Mouse (Mus musculus) forebrain, embryonic 15.5 days (tissue): Measurements from ENCODE around the gene Pdlim7. TPM values are rescaled to one million over a fixed set of nuclear protein-coding genes. Genes with fewer than 3 reads are reported as not detected.

Experiments
- ATAC-seq: fragments of 200-750 bp; cut with Nextera tagmentation; replicated peaks from 2 replicates; pipeline ENCODE4 v1.8.0; 2017; ENCODE audit warnings: mild to moderate bottlenecking, moderate TSS enrichment, moderate library complexity
- H3K27ac ChIP-seq: fragments of 300-500 bp; sonication (generic); replicated peaks from 2 replicates; pipeline ENCODE4 v1.5.1; 2015; ENCODE audit warnings: mild to moderate bottlenecking, inconsistent platforms
- H3K27me3 ChIP-seq: fragments of 300-500 bp; sonication (generic); 2 replicates; pipeline ENCODE4 v1.6.1; 2015; ENCODE audit warnings: inconsistent platforms
- H3K36me3 ChIP-seq: fragments of 300-500 bp; sonication (generic); 2 replicates; pipeline ENCODE4 v1.6.1; 2015; ENCODE audit warnings: mild to moderate bottlenecking, inconsistent platforms
- H3K4me1 ChIP-seq: fragments of 300-500 bp; sonication (generic); 2 replicates; pipeline ENCODE4 v1.6.1; 2015; ENCODE audit warnings: inconsistent platforms
- H3K4me2 ChIP-seq: fragments of 300-500 bp; sonication (generic); replicated peaks from 2 replicates; pipeline ENCODE4 v1.6.1; 2015; ENCODE audit warnings: mild to moderate bottlenecking, inconsistent platforms
- H3K4me3 ChIP-seq: fragments of 300-500 bp; sonication (generic); 2 replicates; pipeline ENCODE4 v1.5.1; 2015; ENCODE audit warnings: mild to moderate bottlenecking, inconsistent platforms
- H3K9ac ChIP-seq: fragments of 300-500 bp; sonication (generic); replicated peaks from 2 replicates; pipeline ENCODE4 v1.6.1; 2015; ENCODE audit warnings: mild to moderate bottlenecking, inconsistent platforms
- H3K9me3 ChIP-seq: fragments of 300-500 bp; sonication (generic); 2 replicates; pipeline ENCODE4 v1.6.1; 2016; ENCODE audit warnings: inconsistent platforms
- WGBS: fragments of 180-500 bp; shearing (Covaris S2); methylation state at CpG from one replicate; pipeline ENCODE4 v1.1.7; 2015; ENCODE audit warnings: mixed read lengths; 5-methylcytosine and 5-hydroxymethylcytosine counted together
- polyA plus RNA-seq: library from polyadenylated mRNA; unstranded; fragments of >200 nt; fragmentation: Nextera tagmentation; extraction: Ambion mirVana; gene quantifications from 2 replicates; pipeline ENCODE4 v1.2.1, GENCODE M21; 2015

Pdlim7 gene
- polyA plus RNA-seq, 1 experiment from 2014 or later: 138 TPM

- H3K4me3 ChIP-seq: peak overlapping the region; percentile 99
- 93% methylated on average over 15 of the region's 15 CpGs for WGBS
- H3K4me2 ChIP-seq: peak overlapping the region; percentile 94
- no peak overlapping the region for H3K27ac ChIP-seq
- peaks cover 22% of the 10 kb centered on the region for H3K4me1 ChIP-seq
- peak overlapping the region; percentile 91; the same call in 1 of the 2 replicates for H3K9ac ChIP-seq
- no peaks in the 10 kb centered on the region for H3K27me3 ChIP-seq
- no peaks in the 10 kb centered on the region for H3K9me3 ChIP-seq
- H3K36me3 ChIP-seq: peaks cover 73% of the 10 kb centered on the region
- ATAC-seq: no peak
Observed at GRCm38 (mm10) chr13:55535191-55535590, 21.7 kb upstream of the Pdlim7 start.

GRCm38 (mm10) chr13:55529198-55529915, 15.9 kb upstream of the Pdlim7 start, which contains the start of gene Dok3:
Dok3 (minus strand) TSS chr13:55529296.
- Histone ChIP-seq H3K27ac (no peak within 1 kb of the TSS), H3K4me3 (no peak within 1 kb of the TSS), H3K4me2 (no peak within 1 kb of the TSS), H3K4me1 (0 out of 2 replicates have a peak, but pooled peaks cover 3% of the 10 kb centered on the region), H3K27me3 (no peaks in the 10 kb centered on the region), H3K9ac (no peak within 1 kb of the TSS), H3K36me3 (peaks cover 50% of the 10 kb centered on the region), H3K9me3 (no peaks in the 10 kb centered on the region)
- WGBS: 83% methylated on average over 8 of the region's 8 CpGs
- ATAC-seq: no peak

GRCm38 (mm10) chr13:55527834-55528772, 14.6 kb upstream of the Pdlim7 start:
- Histone ChIP-seq H3K4me2 (no peak overlapping the region), H3K36me3 (peaks cover 37% of the 10 kb centered on the region), H3K27ac (no peak overlapping the region), H3K9ac (no peak overlapping the region), H3K4me1 (no peaks in the 10 kb centered on the region), H3K27me3 (no peaks in the 10 kb centered on the region), H3K9me3 (no peaks in the 10 kb centered on the region), H3K4me3 (no peak overlapping the region)
- ATAC-seq: no peak
- 82% methylated on average over 18 of the region's 18 CpGs for whole genome bisulfite sequencing

GRCm38 (mm10) chr13:55527212-55527611, 13.7 kb upstream of the Pdlim7 start:
- Histone ChIP-seq H3K9me3 (no peaks in the 10 kb centered on the region), H3K4me2 (no peak overlapping the region), H3K27me3 (no peaks in the 10 kb centered on the region), H3K27ac (no peak overlapping the region), H3K9ac (no peak overlapping the region), H3K36me3 (peaks cover 29% of the 10 kb centered on the region), H3K4me3 (no peak overlapping the region), H3K4me1 (no peaks in the 10 kb centered on the region)
- WGBS: 88% methylated on average over 16 of the region's 16 CpGs
- ATAC-seq: no peak

- no peaks in the 10 kb centered on the region for H3K27me3 ChIP-seq
- H3K9me3 ChIP-seq: no peaks in the 10 kb centered on the region
- WGBS: 83% methylated on average over 16 of the region's 16 CpGs
- ATAC-seq: no peak
- H3K4me3 ChIP-seq: no peak overlapping the region
- H3K36me3 ChIP-seq: peaks cover 16% of the 10 kb centered on the region
- H3K9ac ChIP-seq: no peak overlapping the region
- H3K4me1 ChIP-seq: no peaks in the 10 kb centered on the region
- no peak overlapping the region for H3K27ac ChIP-seq
- H3K4me2 ChIP-seq: no peak overlapping the region
Observed at GRCm38 (mm10) chr13:55525733-55526553, 12.5 kb upstream of the Pdlim7 start.

- Histone ChIP-seq H3K4me1 (no peaks in the 10 kb centered on the region), H3K9me3 (no peaks in the 10 kb centered on the region), H3K4me2 (no peak overlapping the region), H3K4me3 (no peak overlapping the region), H3K36me3 (peaks cover 2% of the 10 kb centered on the region; the same call in 1 of the 2 replicates), H3K9ac (no peak overlapping the region), H3K27me3 (no peaks in the 10 kb centered on the region; the same call in 1 of the 2 replicates), H3K27ac (no peak overlapping the region)
- no peak for ATAC-seq
- WGBS: 88% methylated on average over 23 of the region's 23 CpGs
Observed at GRCm38 (mm10) chr13:55523951-55524600, 10.6 kb upstream of the Pdlim7 start.

GRCm38 (mm10) chr13:55523278-55523677, 9.8 kb upstream of the Pdlim7 start:
- Histone ChIP-seq H3K4me1 (no peaks in the 10 kb centered on the region), H3K9ac (no peak overlapping the region), H3K27ac (no peak overlapping the region), H3K9me3 (no peaks in the 10 kb centered on the region), H3K4me3 (no peak overlapping the region), H3K27me3 (no peaks in the 10 kb centered on the region; the same call in 1 of the 2 replicates), H3K4me2 (no peak overlapping the region), H3K36me3 (no peaks in the 10 kb centered on the region)
- ATAC-seq: no peak
- WGBS: 81% methylated on average over 17 of the region's 17 CpGs

GRCm38 (mm10) chr13:55522730-55523129, 9.3 kb upstream of the Pdlim7 start:
- 65% methylated on average over 8 of the region's 8 CpGs for WGBS
- H3K9me3 ChIP-seq: no peaks in the 10 kb centered on the region

GRCm38 (mm10) chr13:55519606-55520005, 6.1 kb upstream of the Pdlim7 start:
- WGBS: 76% methylated on average over 4 of the region's 4 CpGs
- no peak for ATAC-seq
- Histone ChIP-seq H3K36me3 (no peaks in the 10 kb centered on the region), H3K27ac (no peak overlapping the region), H3K4me2 (no peak overlapping the region), H3K9me3 (no peaks in the 10 kb centered on the region), H3K9ac (no peak overlapping the region), H3K4me1 (no peaks in the 10 kb centered on the region), H3K27me3 (no peaks in the 10 kb centered on the region; the same call in 1 of the 2 replicates), H3K4me3 (no peak overlapping the region)

More at GRCm38 (mm10) chr13:55522730-55523129, 9.3 kb upstream of the Pdlim7 start:
- no peak overlapping the region for H3K4me3 ChIP-seq
- H3K4me2 ChIP-seq: no peak overlapping the region
- H3K27me3 ChIP-seq: no peaks in the 10 kb centered on the region; the same call in 1 of the 2 replicates
- no peaks in the 10 kb centered on the region for H3K4me1 ChIP-seq
- no peak overlapping the region for H3K27ac ChIP-seq
- no peak overlapping the region for H3K9ac ChIP-seq
- ATAC-seq: no peak
- no peaks in the 10 kb centered on the region for H3K36me3 ChIP-seq

GRCm38 (mm10) chr13:55516955-55517354, 3.5 kb upstream of the Pdlim7 start:
- Histone ChIP-seq H3K4me1 (peaks cover 13% of the 10 kb centered on the region), H3K27ac (no peak overlapping the region), H3K27me3 (no peaks in the 10 kb centered on the region; the same call in 1 of the 2 replicates), H3K4me3 (no peak overlapping the region), H3K9ac (no peak overlapping the region), H3K4me2 (no peak overlapping the region), H3K9me3 (no peaks in the 10 kb centered on the region), H3K36me3 (no peaks in the 10 kb centered on the region)
- 4% methylated on average over 5 of the region's 5 CpGs for WGBS
- ATAC-seq: no peak

GRCm38 (mm10) chr13:55513828-55514227, 352 bp upstream of the Pdlim7 start:
- peak overlapping the region; percentile 72 for H3K4me3 ChIP-seq
- H3K27ac ChIP-seq: 0 out of 2 replicates have a peak overlapping the region, but pooled peaks have one; percentile 82
- no peak; the same call in 1 of the 2 replicates for ATAC-seq
- H3K4me2 ChIP-seq: peak overlapping the region; percentile 91
- no peaks in the 10 kb centered on the region for H3K36me3 ChIP-seq
- 0 out of 2 replicates have a peak overlapping the region, but pooled peaks have one; percentile 86 for H3K9ac ChIP-seq
- WGBS: 36% methylated on average over 9 of the region's 9 CpGs
- no peaks in the 10 kb centered on the region for H3K9me3 ChIP-seq
- no peaks in the 10 kb centered on the region for H3K27me3 ChIP-seq
- H3K4me1 ChIP-seq: peaks cover 33% of the 10 kb centered on the region
